Mouse (Mus musculus) mouse embryonic stem cell (cell line): Measurements from ENCODE around the gene Creg1.

ENCODE experiments used
- in situ Hi-C, 2 experiments: fragments of 300-500 bp; cut with MboI; formaldehyde crosslinking; loops; 1 replicate in 1 of 2; 3 replicates in 1 of 2; pipeline ENCODE4 v1.14.3; 2019 to 2020; ENCODE audit warnings: low sequenced_read_pairs in 2 of 2, low pct_unique_long_range_greater_than_20kb in 1 of 2, mixed read lengths in 1 of 2; ENCODE audit not compliant: unreplicated experiment in 1 of 2

Creg1 gene

GRCm38 (mm10) chr1:165771998-165772397 lies 8.5 kb downstream of the Creg1 start:
- in situ Hi-C loops, result no loop called here

GRCm38 (mm10) chr1:165775518-165776294 lies 12.2 kb downstream of the Creg1 start:
- in situ Hi-C loops, result loop anchor here in 1 of 2 experiments (25.0 kb wide), 1 partner anchor 537 kb away; no protein-coding TSS in a partner anchor

- in situ Hi-C loops, result loop anchor here in 1 of 2 experiments (25.0 kb wide), 1 partner anchor 532 kb away; no protein-coding TSS in a partner anchor
Observed at GRCm38 (mm10) chr1:165779954-165780585, 16.5 kb downstream of the Creg1 start.

- in situ Hi-C loops, result loop anchor here in 1 of 2 experiments (25.0 kb wide), 1 partner anchor 532 kb away; no protein-coding TSS in a partner anchor
Observed at GRCm38 (mm10) chr1:165780586-165781111, 17.1 kb downstream of the Creg1 start.

- in situ Hi-C loops, result loop anchor here in 1 of 2 experiments (25.0 kb wide), 1 partner anchor 531 kb away; no protein-coding TSS in a partner anchor
Observed at GRCm38 (mm10) chr1:165781426-165781825, 17.9 kb downstream of the Creg1 start.

GRCm38 (mm10) chr1:165781911-165782310 lies 18.4 kb downstream of the Creg1 start:
- in situ Hi-C loops, result loop anchor here in 1 of 2 experiments (25.0 kb wide), 1 partner anchor 530 kb away; no protein-coding TSS in a partner anchor

GRCm38 (mm10) chr1:165786296-165786695 lies 22.8 kb downstream of the Creg1 start:
- in situ Hi-C loops, result loop anchor here in 1 of 2 experiments (25.0 kb wide), 1 partner anchor 526 kb away; no protein-coding TSS in a partner anchor

- in situ Hi-C loops, result loop anchor here in 1 of 2 experiments (25.0 kb wide), 1 partner anchor 524 kb away; no protein-coding TSS in a partner anchor
Observed at GRCm38 (mm10) chr1:165788511-165788910, 25.0 kb downstream of the Creg1 start, which contains the start of gene Cd247. Cd247 (plus strand) TSS chr1:165788681.

GRCm38 (mm10) chr1:165789066-165789660 lies 25.6 kb downstream of the Creg1 start:
- in situ Hi-C loops, result loop anchor here in 1 of 2 experiments (25.0 kb wide), 1 partner anchor 523 kb away; no protein-coding TSS in a partner anchor

- in situ Hi-C loops, result loop anchor here in 1 of 2 experiments (25.0 kb wide), 1 partner anchor 522 kb away; no protein-coding TSS in a partner anchor
Observed at GRCm38 (mm10) chr1:165789963-165790362, 26.4 kb downstream of the Creg1 start.

- in situ Hi-C loops, result loop anchor here in 1 of 2 experiments (25.0 kb wide), 1 partner anchor 522 kb away; no protein-coding TSS in a partner anchor
Observed at GRCm38 (mm10) chr1:165790461-165791210, 27.1 kb downstream of the Creg1 start.

- in situ Hi-C loops, result loop anchor here in 1 of 2 experiments (25.0 kb wide), 1 partner anchor 521 kb away; no protein-coding TSS in a partner anchor
Observed at GRCm38 (mm10) chr1:165791411-165791810, 27.9 kb downstream of the Creg1 start.

- in situ Hi-C loops, result no loop called here
Observed at GRCm38 (mm10) chr1:165801709-165802310, 38.3 kb downstream of the Creg1 start.

- in situ Hi-C loops, result no loop called here
Observed at GRCm38 (mm10) chr1:165803107-165803506, 39.6 kb downstream of the Creg1 start.

GRCm38 (mm10) chr1:165804133-165804532 lies 40.6 kb downstream of the Creg1 start:
- in situ Hi-C loops, result no loop called here

- in situ Hi-C loops, result no loop called here
Observed at GRCm38 (mm10) chr1:165810633-165811032, 47.1 kb downstream of the Creg1 start.

- in situ Hi-C loops, result no loop called here
Observed at GRCm38 (mm10) chr1:165811170-165811569, 47.6 kb downstream of the Creg1 start.
